Mouse (Mus musculus) limb, embryonic 11.5 days (tissue): Measurements from ENCODE around the gene Ptprn2. TPM values are rescaled to one million over a fixed set of nuclear protein-coding genes. Genes with fewer than 3 reads are reported as not detected.

ENCODE experiments used
- ATAC-seq: fragments of 200-750 bp; cut with Nextera tagmentation; 2 replicates; pipeline ENCODE4 v1.8.0; 2017; ENCODE audit warnings: low read depth; ENCODE audit not compliant: insufficient number of reproducible peaks, low FRiP score, low TSS enrichment
- DNase-seq: peaks from one replicate; pipeline ENCODE4 v3.0.0-alpha.2; 2015; ENCODE audit warnings: low spot score
- H3K27ac ChIP-seq: fragments of 300-500 bp; sonication (generic); replicated peaks from 2 replicates; pipeline ENCODE4 v1.5.1; 2014; ENCODE audit warnings: low read depth, mild to moderate bottlenecking, low read length
- H3K27me3 ChIP-seq: fragments of 300-500 bp; sonication (generic); 2 replicates; pipeline ENCODE4 v1.6.1; 2014; ENCODE audit warnings: mild to moderate bottlenecking, low read length, mixed read lengths; ENCODE audit not compliant: control insufficient read depth, insufficient read depth
- H3K36me3 ChIP-seq: fragments of 300-500 bp; sonication (generic); 2 replicates; pipeline ENCODE4 v1.6.1; 2014; ENCODE audit warnings: mild to moderate bottlenecking, low read length, moderate library complexity, mixed read lengths; ENCODE audit not compliant: control insufficient read depth, insufficient read depth
- H3K4me1 ChIP-seq: fragments of 300-500 bp; sonication (generic); 2 replicates; pipeline ENCODE4 v1.6.1; 2014; ENCODE audit warnings: low read length, mixed read lengths; ENCODE audit not compliant: control insufficient read depth, insufficient read depth
- H3K4me2 ChIP-seq: fragments of 300-500 bp; sonication (generic); 2 replicates; pipeline ENCODE4 v1.6.1; 2014; ENCODE audit warnings: low read depth, mild to moderate bottlenecking, moderate library complexity; ENCODE audit not compliant: severe bottlenecking
- H3K4me3 ChIP-seq: fragments of 300-500 bp; sonication (generic); 2 replicates; pipeline ENCODE4 v1.5.1; 2014; ENCODE audit warnings: low read depth, low read length
- H3K9ac ChIP-seq: fragments of 300-500 bp; sonication (generic); 2 replicates; pipeline ENCODE4 v1.6.1; 2014; ENCODE audit warnings: mild to moderate bottlenecking, low read length
- H3K9me3 ChIP-seq: fragments of 300-500 bp; sonication (generic); 2 replicates; pipeline ENCODE4 v1.6.1; 2016; ENCODE audit warnings: low read length; ENCODE audit not compliant: control insufficient read depth
- WGBS: fragments of 180-500 bp; shearing (Covaris S2); extraction: QIAGEN DNeasy Blood & Tissue Kit; methylation state at CpG from one replicate; pipeline ENCODE4 v1.1.7; 2014; 5-methylcytosine and 5-hydroxymethylcytosine counted together
- polyA plus RNA-seq: library from polyadenylated mRNA; unstranded; fragments of >200 nt; fragmentation: Nextera tagmentation; extraction: Ambion mirVana; gene quantifications from 2 replicates; pipeline ENCODE4 v1.2.1, GENCODE M21; 2014

The Ptprn2 gene
- polyA plus RNA-seq, 1 experiment from 2014 or later: not detected

DNA sequence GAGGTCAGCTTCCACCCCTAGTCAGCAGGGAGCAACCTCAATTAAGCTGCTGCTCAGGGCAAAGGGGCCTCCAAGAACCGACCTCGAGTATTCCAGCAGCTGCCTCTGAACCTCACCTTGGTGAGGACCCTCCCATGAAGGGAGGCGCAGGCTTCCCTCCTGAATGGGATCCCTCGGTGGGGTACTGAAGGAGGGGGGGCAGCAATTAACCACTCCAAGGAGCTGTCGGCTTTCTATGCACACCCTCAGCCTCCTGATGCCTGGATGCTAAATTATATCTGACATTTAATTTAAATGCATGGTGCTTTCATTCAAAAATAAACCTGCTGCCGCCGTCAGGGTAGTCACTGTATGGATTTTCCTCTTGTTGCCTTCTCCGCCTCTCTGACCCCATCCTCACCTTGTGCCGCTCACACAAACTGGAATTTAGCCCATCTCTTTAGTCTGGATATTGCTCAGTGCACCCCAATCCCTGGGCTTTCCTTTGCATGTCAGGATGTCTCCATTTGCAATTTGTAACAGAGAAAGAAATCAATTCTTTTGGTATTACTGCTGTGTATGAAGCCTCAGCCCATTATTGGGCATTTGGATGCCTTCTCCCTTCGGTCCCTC lies 629.8 kb downstream of the Ptprn2 start:
- Histone ChIP-seq H3K9ac (no peak overlapping the region), H3K4me2 (no peak overlapping the region), H3K4me1 (no peaks in the 10 kb centered on the region), H3K4me3 (no peak overlapping the region), H3K27me3 (no peaks in the 10 kb centered on the region), H3K27ac (no peak overlapping the region), H3K36me3 (no peaks in the 10 kb centered on the region), H3K9me3 (no peaks in the 10 kb centered on the region)
- ATAC-seq: no peak
- 66% methylated on average over 10 of the region's 10 CpGs for WGBS
- no peak for DNase-seq

- Histone ChIP-seq H3K9me3 (no peaks in the 10 kb centered on the region), H3K27ac (no peak overlapping the region), H3K4me3 (no peak overlapping the region), H3K4me1 (no peaks in the 10 kb centered on the region), H3K27me3 (no peaks in the 10 kb centered on the region), H3K4me2 (no peak overlapping the region), H3K9ac (no peak overlapping the region), H3K36me3 (no peaks in the 10 kb centered on the region)
- ATAC-seq: no peak
- DNase-seq: no peak
- WGBS: 97% methylated on average over 3 of the region's 3 CpGs
Observed at GRCm38 (mm10) chr12:117127078-117127477, 641.6 kb downstream of the Ptprn2 start.

DNA sequence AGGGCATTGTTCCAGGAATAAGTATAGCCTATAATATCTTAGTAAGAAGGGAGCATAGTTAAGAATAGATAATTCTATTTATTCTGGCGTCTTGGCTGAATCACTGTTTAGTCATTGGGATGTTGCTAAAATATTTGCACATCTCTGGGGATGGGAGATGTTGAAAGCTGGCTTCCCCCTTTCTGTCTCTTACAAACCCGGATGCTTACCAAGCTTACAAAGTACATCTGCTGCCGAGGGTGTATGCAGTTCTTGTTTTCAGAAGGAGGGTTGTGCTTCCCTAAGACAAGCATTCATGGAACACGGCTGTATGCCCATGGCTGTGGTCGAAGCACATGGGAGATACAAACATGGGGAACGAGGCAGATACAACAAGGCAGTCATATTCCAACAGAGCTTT lies 642.0 kb downstream of the Ptprn2 start:
- no peak overlapping the region for H3K27ac ChIP-seq
- DNase-seq: no peak
- H3K4me2 ChIP-seq: no peak overlapping the region
- no peaks in the 10 kb centered on the region for H3K9me3 ChIP-seq
- H3K27me3 ChIP-seq: no peaks in the 10 kb centered on the region
- no peak overlapping the region for H3K9ac ChIP-seq
- no peak for ATAC-seq
- no peaks in the 10 kb centered on the region for H3K4me1 ChIP-seq
- H3K36me3 ChIP-seq: no peaks in the 10 kb centered on the region
- H3K4me3 ChIP-seq: no peak overlapping the region
- 89% methylated on average over 6 of the region's 6 CpGs for WGBS

- no peak overlapping the region for H3K27ac ChIP-seq
- ATAC-seq: peak; percentile 48; the same call in 1 of the 2 replicates
- no peaks in the 10 kb centered on the region for H3K9me3 ChIP-seq
- no peak overlapping the region for H3K4me3 ChIP-seq
- 16% methylated on average over 2 of the region's 2 CpGs for WGBS
- H3K9ac ChIP-seq: no peak overlapping the region
- H3K36me3 ChIP-seq: no peaks in the 10 kb centered on the region
- no peak overlapping the region for H3K4me2 ChIP-seq
- no peaks in the 10 kb centered on the region for H3K27me3 ChIP-seq
- peak; percentile 47 for DNase-seq
- no peaks in the 10 kb centered on the region for H3K4me1 ChIP-seq
Observed at GRCm38 (mm10) chr12:117132095-117132494, 646.6 kb downstream of the Ptprn2 start.

DNA sequence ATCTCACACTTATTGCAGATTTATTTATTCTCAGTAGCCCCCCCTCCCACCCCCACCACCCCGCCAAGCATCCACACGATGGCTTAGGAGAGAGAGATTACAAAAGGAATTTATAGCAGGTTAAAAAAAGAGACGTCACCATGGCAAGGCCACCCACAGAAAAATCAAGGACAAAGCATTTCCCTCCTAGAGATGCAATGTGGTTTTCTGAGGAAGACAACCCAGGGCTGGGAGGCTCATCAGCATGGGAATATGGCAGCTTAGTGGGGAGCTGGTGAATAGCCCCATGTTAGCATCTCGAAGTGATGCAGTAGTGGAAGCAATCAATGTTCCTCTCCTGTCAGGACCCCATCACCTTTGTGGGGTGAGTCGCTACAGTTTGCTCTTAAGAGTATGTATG lies 649.7 kb downstream of the Ptprn2 start:
- Histone ChIP-seq H3K27ac (no peak overlapping the region), H3K4me1 (no peaks in the 10 kb centered on the region), H3K9ac (no peak overlapping the region), H3K27me3 (no peaks in the 10 kb centered on the region), H3K36me3 (no peaks in the 10 kb centered on the region), H3K4me3 (no peak overlapping the region), H3K4me2 (no peak overlapping the region), H3K9me3 (no peaks in the 10 kb centered on the region)
- WGBS: 79% methylated on average over 5 of the region's 5 CpGs
- ATAC-seq (no peak), DNase-seq (no peak)

DNA sequence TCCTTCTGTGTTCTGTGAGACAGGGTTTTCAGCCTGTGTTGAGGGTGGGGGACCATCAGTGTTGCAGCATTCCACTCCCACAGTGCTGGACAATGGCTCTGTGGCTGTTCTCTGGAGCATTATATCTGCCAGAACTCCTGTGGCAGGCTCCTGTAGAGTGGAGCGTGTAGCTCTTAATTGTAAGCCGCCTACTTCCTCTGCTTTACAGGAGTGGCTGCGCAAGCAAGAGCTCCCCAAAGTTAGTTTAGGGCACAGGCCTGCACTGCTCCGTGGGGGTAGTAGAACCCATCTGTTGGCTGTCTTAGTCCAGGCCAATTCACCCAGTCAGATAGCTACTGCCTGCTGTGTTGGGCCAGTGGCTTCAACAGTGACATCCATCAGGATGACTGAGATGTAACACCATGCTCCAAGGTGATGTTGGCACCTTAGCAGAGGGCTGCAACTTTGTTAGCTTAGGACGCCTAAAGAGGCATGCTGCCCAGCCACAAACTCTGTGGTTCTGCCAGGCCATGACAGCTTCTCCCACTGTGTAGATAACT lies 651.0 kb downstream of the Ptprn2 start:
- Histone ChIP-seq H3K27ac (no peak overlapping the region), H3K9ac (no peak overlapping the region), H3K36me3 (no peaks in the 10 kb centered on the region), H3K4me3 (no peak overlapping the region), H3K27me3 (no peaks in the 10 kb centered on the region), H3K9me3 (no peaks in the 10 kb centered on the region), H3K4me1 (no peaks in the 10 kb centered on the region), H3K4me2 (no peak overlapping the region)
- 56% methylated on average over 5 of the region's 5 CpGs for WGBS
- ATAC-seq (no peak), DNase-seq (no peak)

DNA sequence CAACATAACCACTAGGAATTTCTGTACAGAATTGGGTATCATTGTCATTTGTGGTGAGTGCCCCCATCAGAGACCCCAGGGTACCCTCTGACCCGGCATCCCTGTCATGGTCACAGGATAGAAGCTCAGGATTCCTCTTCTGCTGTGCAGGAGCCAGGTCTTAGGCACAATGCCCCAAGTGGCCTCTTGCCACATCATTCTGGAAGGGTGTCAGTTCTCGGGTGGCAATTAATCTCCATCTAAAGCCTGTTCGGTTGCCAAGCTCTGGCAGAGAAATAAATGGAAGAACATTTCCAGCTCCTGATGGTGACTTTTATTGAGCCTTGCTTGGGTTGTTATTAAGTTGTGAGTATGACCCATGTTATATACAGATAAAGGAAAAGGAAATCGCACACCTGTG lies 655.4 kb downstream of the Ptprn2 start:
- no peak for ATAC-seq
- no peaks in the 10 kb centered on the region for H3K9me3 ChIP-seq
- H3K4me1 ChIP-seq: no peaks in the 10 kb centered on the region
- DNase-seq: no peak
- no peak overlapping the region for H3K4me3 ChIP-seq
- no peak overlapping the region for H3K4me2 ChIP-seq
- H3K27ac ChIP-seq: no peak overlapping the region
- H3K27me3 ChIP-seq: no peaks in the 10 kb centered on the region
- 73% methylated on average over 4 of the region's 4 CpGs for WGBS
- H3K9ac ChIP-seq: no peak overlapping the region
- H3K36me3 ChIP-seq: no peaks in the 10 kb centered on the region

DNA sequence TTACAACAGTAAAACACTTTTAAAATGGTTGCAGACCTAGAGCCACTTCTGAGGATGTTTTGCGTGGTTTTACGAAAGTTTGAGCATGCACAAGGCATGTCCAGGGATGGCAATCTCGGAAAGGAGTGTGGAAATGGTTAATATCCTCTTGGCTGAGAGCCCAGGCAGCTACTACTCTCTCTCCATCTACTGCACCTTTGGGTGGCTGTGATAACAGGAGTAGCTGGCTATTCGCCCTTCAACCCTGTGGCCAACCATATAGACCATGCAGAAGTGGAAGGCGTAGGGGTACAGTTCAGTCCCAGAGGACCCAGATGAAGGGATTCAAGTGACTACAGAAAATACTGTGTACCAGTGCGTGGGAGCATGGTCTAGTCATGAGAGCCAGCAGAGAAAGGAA lies 655.9 kb downstream of the Ptprn2 start:
- no peak overlapping the region for H3K4me2 ChIP-seq
- no peak for ATAC-seq
- no peak for DNase-seq
- no peak overlapping the region for H3K4me3 ChIP-seq
- H3K27ac ChIP-seq: no peak overlapping the region
- H3K27me3 ChIP-seq: no peaks in the 10 kb centered on the region
- H3K4me1 ChIP-seq: no peaks in the 10 kb centered on the region
- 89% methylated on average over 6 of the region's 6 CpGs for WGBS
- no peaks in the 10 kb centered on the region for H3K9me3 ChIP-seq
- H3K9ac ChIP-seq: no peak overlapping the region
- H3K36me3 ChIP-seq: no peaks in the 10 kb centered on the region

GRCm38 (mm10) chr12:117149176-117149575 lies 663.7 kb downstream of the Ptprn2 start:
- Histone ChIP-seq H3K9ac (no peak overlapping the region), H3K4me1 (peaks cover 8% of the 10 kb centered on the region)

More at GRCm38 (mm10) chr12:117149176-117149575, 663.7 kb downstream of the Ptprn2 start:
- H3K36me3 ChIP-seq: no peaks in the 10 kb centered on the region
- H3K4me3 ChIP-seq: no peak overlapping the region
- no peaks in the 10 kb centered on the region for H3K9me3 ChIP-seq
- peak; percentile 24 for DNase-seq
- no peak overlapping the region for H3K4me2 ChIP-seq
- peaks cover 42% of the 10 kb centered on the region for H3K27me3 ChIP-seq
- 15% methylated on average over 7 of the region's 7 CpGs for WGBS
- H3K27ac ChIP-seq: no peak overlapping the region
- ATAC-seq: no peak
